Mouse (Mus musculus): ENCODE results near the gene Ehbp1. TPM values are rescaled to one million over a fixed set of nuclear protein-coding genes. Genes with fewer than 3 reads are reported as not detected.

Ehbp1 gene
- 10 to 100 TPM; 15.1 to 17.4 TPM for total RNA-seq (2021)
- long read RNA-seq, experiment 1, partial matches to known transcripts, result 2 of 4 reads
- long read RNA-seq, experiment 1, other reads (novel, unspliced or antisense), result 2 of 4 reads
- long read RNA-seq, experiment 2, partial matches to known transcripts, result 2 of 2 reads
- long read RNA-seq, experiment 2, other reads (novel, unspliced or antisense), result 0 of 2 reads

- DNase-seq (ENCODE audit: low spot score in 2 of 2), result no peak
Observed at GRCm38 (mm10) chr11:22342242-22343207, at the start of gene Ehbp1. Ehbp1 (minus strand) TSS chr11:22342292.

- no peak for DNase-seq (ENCODE audit: low spot score in 2 of 2)
Observed at GRCm38 (mm10) chr11:22387472-22388098, 45.5 kb upstream of the Ehbp1 start.

GRCm38 (mm10) chr11:22383532-22383931, 41.4 kb upstream of the Ehbp1 start:
- DNase-seq (ENCODE audit: low spot score in 2 of 2), result no peak

- DNase-seq (ENCODE audit: low spot score in 2 of 2), result no peak
Observed at GRCm38 (mm10) chr11:22374811-22375210, 32.7 kb upstream of the Ehbp1 start.

DNA sequence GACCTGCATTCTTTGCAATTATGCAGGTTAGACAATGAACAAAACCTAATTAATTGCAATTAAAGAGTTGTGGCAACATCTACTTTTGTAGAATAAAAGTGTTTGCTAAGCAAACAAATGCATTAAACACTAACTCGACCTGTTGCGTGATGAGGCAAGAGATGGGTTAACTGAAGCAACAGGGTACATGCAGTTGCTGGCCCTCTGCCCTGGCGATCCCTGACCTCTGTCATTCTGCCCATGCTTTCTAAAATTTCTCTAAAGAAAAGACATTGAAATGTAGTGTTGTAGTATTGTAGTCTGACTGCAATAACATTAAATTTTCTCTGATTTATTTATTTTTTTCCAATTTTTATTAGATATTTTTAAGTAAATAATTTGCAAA, 31.2 kb upstream of the Ehbp1 start:
- no peak for DNase-seq (ENCODE audit: low spot score in 2 of 2)

- no peak for DNase-seq (ENCODE audit: low spot score in 2 of 2)
Observed at GRCm38 (mm10) chr11:22372609-22373289, 30.7 kb upstream of the Ehbp1 start.

DNA sequence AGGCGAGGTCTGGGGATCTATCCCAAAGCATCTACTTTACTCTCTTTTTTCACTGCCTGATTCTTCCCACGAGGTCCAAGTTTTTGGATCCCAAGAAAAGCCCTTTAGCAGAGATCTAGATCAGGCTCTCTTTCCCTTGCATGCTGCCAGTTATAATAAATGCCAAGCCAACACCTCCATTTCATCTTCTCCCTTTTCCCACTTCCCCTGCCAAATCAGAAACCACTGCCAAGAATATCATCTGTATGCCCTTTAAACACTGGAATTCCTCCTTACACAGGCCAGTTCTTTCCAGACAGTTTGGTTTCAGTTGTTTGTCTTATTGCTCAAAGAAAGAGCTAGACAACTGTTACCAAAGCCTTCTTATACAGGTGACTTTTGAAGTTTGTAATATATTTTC, 27.7 kb upstream of the Ehbp1 start:
- no peak for DNase-seq (ENCODE audit: low spot score in 2 of 2)

DNA sequence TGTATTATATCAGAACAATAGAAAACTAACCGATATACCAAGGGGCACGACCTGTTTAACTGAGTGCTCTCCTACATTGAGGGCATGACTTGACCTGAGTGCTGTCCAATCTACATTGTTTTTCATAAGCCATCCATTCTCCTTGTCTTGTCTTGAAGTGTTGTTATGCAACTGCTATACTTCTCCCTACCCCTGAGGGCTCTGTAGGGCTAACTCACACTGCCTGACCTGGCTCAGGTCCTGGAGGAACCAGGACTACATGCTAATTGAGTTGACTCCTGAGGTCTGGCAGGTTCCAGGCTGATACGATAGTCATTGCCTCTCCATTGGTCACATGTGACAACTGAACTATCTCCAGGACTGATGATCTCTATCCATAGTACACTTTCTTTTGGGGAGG, 26.5 kb upstream of the Ehbp1 start:
- DNase-seq (ENCODE audit: low spot score in 2 of 2), result no peak

DNA sequence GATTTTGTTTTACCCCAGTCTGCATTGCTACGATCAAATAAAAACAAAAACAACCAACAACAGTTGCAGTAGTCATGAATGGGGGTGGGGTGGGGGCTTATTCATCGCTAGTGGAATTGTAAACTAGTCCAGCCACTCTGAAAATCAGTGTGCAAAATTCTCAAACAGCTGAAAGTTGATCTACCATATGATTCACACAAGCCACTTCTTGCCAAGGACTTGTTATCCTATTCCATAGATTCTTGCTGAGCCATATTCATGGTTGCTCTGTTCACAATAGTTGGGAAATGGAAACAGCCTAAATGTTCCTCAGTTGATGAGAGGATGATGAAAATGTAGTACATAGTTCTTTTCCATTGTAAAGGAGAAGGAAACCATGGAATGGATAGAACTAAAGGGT, 24.4 kb upstream of the Ehbp1 start:
- no peak for DNase-seq (ENCODE audit: low spot score in 2 of 2)

GRCm38 (mm10) chr11:22353962-22354621, 12.0 kb upstream of the Ehbp1 start:
- no peak for DNase-seq (ENCODE audit: low spot score in 2 of 2)

DNA sequence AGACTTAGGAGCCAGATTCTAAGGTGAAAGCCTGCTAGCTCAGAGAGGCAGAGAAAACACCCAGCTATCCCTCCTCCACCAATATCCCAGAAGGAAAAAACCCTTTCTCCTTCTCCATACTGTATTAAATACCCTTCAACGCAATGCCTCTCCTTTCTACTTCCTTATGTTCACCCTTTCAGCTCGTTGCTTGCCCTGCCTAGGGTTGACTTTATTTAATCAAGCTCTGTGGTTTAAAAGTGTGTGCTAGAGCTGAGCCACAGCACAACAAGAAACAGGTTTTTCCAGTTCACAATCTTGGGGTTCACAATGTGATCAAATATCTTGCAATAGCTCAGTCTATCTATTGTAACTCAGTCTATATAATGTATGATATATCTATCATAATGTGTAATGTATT, 7.9 kb upstream of the Ehbp1 start:
- DNase-seq (ENCODE audit: low spot score in 2 of 2), result no peak

DNA sequence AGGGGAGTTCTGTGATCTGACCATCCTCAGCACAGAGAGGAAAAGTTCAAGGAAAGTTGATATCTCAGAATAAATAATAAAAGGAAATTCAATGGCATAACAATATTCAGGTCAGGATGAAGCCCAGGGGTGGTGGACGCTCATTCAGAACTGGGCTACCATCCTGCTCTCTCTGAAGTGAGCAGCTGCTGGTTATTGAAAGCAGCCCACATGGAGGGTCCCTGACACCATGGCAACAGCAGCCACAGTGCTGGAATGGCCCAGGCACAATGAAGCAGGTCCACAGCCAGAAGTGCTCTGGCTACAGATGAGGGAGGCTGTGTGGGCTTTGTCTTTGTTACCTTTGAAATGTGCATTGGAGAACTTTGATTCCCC, 6.4 kb upstream of the Ehbp1 start:
- DNase-seq (ENCODE audit: low spot score in 2 of 2), result no peak

DNA sequence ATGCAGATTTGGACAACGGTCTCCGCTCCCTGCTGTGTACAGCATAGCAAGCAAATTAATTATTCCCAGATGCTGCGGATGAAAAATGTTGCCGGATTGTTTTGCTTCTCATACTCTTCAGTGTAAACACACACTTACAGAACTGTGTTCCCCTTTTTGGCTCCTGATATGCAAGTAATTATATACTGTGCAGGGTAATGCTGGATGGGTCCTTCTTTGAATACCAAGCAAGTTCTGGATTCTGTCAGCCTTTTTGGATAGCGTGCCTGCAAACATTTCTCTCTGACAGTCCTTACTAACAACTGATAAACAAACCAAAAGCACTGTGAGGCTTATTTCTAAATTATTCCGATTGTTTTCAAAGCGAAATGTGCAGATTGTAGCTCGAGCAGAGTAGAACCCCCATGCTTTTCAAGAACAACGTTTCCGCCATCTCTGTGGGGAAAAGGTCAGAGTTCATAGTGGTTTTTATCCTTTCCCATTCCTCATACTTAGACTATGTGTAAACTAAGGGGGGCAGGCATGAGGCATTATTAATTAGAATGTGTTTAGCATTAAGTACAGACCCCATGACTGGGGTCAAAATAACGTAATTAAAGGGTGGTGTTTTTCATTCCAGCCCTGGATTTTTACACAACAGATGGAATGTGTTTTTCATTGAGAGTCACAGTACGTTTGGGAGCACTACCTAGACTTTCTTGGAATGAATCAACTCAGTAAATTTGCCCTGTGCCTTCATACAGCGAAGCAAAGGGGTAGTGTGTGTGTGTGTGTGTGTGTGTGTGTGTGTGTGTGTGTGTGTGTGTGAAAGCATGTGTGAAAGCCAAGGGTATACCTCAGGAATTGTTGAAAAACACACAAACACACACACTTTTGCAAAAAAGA, 5.8 kb upstream of the Ehbp1 start:
- no peak for DNase-seq (ENCODE audit: low spot score in 2 of 2)

- no peak for DNase-seq (ENCODE audit: low spot score in 2 of 2)
Observed at GRCm38 (mm10) chr11:22327302-22327910, 14.7 kb downstream of the Ehbp1 start.

DNA sequence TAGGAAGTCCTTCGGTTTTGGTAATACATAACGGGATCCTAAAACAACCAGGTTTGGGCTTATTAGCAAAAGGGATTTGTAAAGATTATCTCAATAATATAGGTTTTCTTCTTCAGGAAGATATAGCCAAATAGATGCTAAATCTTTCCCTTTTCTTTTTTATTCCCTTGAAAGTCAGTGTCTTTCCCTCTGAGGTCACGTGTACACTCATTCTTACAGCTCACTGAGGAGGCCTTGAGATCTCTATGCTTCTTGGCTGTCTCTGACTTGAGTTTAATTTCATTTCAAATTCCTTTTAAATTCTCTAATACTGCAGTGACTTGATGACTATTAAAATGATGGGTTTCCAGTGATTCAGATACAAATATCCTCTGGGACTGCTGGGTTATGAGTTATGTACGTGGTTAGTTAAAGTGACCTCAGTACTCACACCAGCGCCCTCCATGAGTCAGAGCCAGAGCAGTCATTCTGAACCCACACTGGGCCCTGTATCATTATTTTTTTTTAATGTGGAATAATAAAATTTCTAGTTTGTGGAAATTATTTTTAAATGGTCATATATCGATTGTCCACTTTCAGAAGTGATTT, 24.2 kb downstream of the Ehbp1 start:
- no peak for DNase-seq (ENCODE audit: low spot score in 2 of 2)

GRCm38 (mm10) chr11:22315801-22316200, 26.3 kb downstream of the Ehbp1 start:
- DNase-seq (ENCODE audit: low spot score in 2 of 2), result no peak

GRCm38 (mm10) chr11:22301164-22301563, 40.9 kb downstream of the Ehbp1 start:
- DNase-seq (ENCODE audit: low spot score in 2 of 2), result no peak

DNA sequence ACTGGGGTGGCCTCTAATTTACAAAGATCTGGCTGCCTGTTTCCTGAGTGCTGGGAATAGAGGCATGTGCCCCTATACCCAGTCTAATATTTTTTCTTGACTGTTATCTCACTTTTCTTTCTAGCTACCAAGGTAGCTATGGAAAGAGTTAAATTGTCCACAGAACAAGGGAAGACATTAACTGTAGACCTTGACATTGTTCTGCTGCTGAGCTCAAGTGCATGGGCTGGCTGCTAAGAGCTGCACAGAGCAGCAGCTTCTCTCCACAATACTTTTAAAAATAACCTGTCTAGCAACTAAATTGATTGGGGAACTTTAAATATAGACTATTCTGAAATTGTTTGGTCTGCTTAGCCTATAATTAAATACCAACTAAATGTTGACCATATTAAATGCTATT, 52.9 kb downstream of the Ehbp1 start:
- no peak for DNase-seq (ENCODE audit: low spot score in 2 of 2)

GRCm38 (mm10) chr11:22287513-22287900, 54.6 kb downstream of the Ehbp1 start:
- DNase-seq (ENCODE audit: low spot score in 2 of 2), result no peak

All from adrenal gland, adult 18-20 months (tissue).